Mouse (Mus musculus) ES-E14 (cell line): ENCODE measurements around the gene Gm9821.

ENCODE experiments used
- CHD2 ChIP-seq: IDR thresholded peaks from 2 replicates; pipeline ENCODE4 v1.6.1; 2014; ENCODE audit warnings: mild to moderate bottlenecking, low read depth, low read length, inconsistent platforms
- ZC3H11A ChIP-seq: IDR thresholded peaks from 2 replicates; pipeline ENCODE4 v1.6.1; 2012; ENCODE audit warnings: low read depth, mild to moderate bottlenecking, inconsistent platforms, low read length, borderline replicate concordance

- TF ChIP-seq ZC3H11A: no peak
- no peak for TF ChIP-seq CHD2
Observed at GRCm38 (mm10) chr2:91929936-91930335, 15.6 kb upstream of the Gm9821 start.
